Mouse (Mus musculus): ENCODE measurements around the gene Krtdap.
"Not testable (repeated sequence)": the region's sequence is repeated elsewhere in the genome, so short reads cannot be mapped to it uniquely, and the experiment has no call there.

Gene Krtdap

DNA sequence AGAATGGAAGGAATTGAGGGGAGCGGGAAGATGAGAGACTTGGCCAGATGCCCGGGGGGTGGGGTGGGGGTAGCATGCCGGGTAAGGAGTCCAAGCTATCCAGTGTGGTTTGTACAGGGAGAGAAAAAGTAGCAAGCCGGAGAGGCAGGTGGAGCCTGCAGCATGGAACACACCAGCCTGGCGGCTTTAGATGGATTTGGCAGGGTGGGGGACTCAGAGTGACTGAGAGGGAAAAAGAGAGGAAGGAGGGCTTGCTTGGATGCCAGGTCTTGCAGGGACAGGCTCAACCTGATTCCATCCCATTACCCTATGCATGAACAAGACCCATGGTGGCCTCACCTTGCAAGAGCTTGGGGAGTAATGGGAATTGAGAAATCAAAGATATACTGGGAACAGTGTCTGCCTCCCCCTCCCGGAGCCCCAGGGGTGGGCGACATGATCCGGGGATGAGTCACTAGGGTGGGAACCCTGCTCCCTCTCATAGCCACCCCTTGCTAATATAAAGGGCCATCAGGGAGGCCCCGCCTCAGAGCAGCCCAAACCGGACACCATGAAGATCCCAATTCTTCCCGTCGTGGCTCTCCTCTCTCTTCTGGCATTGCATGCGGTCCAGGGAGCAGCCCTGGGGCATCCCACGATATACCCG, at the start of gene Krtdap:
TSS of gene Krtdap (plus strand) at position 520 of the 646 bp plus-strand sequence.
- no peak for DNase-seq (ENCODE audit: low read depth, low spot score)

DNA sequence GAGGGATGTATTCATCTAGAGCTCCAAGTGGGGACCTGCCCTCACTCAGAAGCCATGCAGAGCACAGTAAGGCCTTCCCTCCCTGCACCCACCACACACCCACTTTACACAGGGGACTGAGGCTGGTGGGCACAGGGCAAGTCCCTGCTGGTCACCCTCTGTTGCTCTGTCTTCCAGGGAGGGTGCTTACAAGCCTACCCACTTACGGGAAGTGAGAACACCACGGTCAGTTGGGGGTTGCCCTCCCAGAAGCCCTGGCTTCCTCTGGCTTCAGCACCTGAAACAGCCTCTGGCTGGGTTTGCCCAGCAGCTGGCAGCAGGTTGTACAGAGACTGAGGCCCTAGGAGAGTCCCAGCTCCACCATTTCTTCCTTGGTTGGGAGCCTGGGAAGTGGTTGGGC, 45.1 kb upstream of the Krtdap start:
- not testable (repeated sequence) for DNase-seq (ENCODE audit: low read depth, low spot score)

DNA sequence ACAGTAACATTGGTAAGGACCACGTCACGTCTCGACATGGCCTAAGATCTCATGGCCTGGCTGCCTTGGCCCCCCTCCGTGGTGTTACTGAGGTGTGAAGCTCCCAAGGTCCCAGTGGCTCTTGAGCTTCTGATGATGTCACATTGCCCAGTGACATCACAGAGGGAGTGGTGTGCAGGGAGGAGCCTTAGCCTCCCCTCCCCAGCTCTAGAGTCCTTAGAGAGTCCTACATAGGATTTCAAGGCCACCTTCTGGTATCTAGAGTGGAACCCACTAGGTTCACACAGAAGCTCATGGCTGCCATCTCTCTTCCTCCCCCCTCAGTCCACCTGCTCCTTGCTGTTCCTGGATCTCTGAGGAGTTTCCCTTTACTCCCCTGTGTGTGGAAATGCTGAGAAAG, 44.1 kb upstream of the Krtdap start, which contains the start of gene Gapdhs:
TSS of gene Gapdhs (minus strand) at position 65 of the 400 bp plus-strand sequence.
- DNase-seq (ENCODE audit: low read depth, low spot score), result not testable (repeated sequence)

GRCm38 (mm10) chr7:30744022-30744598, 43.6 kb upstream of the Krtdap start:
- DNase-seq (ENCODE audit: low read depth, low spot score), result no peak

DNA sequence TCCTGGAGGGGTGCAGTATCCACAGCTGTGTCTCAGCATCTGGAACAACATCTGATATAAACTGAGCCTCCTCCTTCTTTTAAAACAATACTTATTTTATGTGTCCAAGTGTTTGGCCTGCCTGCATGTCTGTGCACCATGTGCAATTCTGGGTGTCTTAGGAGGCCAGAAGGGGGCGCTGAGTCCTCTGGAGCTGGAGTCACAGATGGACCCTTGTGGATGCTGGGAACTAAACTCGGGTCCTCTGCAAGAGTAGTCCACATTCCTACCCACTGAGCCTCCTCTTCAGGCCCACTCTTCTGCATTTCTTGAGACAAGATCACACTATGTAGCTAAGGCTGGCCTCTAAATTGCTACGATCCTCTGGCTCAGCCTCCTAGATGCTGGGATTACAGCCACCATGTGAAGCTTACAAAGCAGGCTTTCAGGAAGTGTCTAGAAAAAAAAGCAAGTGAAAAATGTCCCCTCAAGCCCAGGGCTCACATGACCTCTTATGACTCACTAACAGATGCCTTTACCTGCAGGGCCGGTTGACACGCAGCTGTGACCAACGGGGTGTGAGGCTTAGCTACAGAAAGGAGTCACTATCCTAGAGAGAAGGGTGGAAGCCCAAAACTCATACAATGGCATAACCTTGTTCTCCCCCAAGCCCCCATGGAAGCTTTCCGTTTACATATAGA, 40.0 kb upstream of the Krtdap start:
- DNase-seq (ENCODE audit: low read depth, low spot score), result no peak

- no peak for DNase-seq (ENCODE audit: low read depth, low spot score)
These were observed 37.7 kb upstream of the Krtdap start for GRCm38 (mm10) chr7:30749824-30750606.

- DNase-seq (ENCODE audit: low read depth, low spot score), result peak; percentile 22
These were observed 36.5 kb upstream of the Krtdap start, which contains the start of gene Sbsn for GRCm38 (mm10) chr7:30751086-30751669. TSS of gene Sbsn (plus strand) at chr7:30751471.

DNA sequence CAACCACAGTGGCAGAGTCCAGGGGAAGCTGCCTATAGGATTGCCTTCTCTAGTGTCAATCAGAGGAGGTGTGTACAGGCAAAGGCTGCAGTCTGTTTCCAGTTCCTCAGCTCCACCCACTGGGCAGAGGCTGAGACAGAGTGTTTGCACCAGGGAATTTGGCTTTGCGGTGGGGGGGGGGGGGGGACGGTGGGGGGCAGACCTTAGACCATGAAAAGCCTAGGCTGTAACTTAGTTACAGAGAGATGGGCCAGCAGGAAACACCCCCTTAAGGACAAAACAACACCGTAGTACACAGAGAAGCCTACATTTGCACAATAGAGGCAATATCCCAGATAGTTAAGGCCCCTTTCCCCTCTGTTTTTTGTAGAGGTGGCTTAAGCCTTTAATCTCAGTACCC, 30.7 kb upstream of the Krtdap start:
- no peak for DNase-seq (ENCODE audit: low read depth, low spot score)

DNA sequence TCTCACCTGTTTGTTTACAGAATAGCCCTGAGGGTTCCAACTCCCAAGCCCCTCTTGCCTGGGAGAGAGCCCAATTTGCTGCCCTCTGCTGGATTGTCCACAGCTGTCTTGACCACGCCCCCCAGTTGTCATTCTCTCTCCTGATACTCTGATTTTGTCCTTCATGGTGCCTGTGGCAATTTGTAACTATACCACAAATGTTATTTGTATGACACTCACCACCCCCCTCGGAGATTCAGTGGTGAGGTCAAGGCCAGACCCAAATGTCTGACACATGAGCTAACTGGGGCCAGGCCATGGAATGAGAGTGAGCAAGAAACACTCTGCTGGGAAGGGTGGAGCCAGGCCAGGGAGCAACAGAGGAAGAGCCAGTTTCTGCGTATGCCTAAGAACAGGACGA, 28.8 kb upstream of the Krtdap start:
- peak; percentile 67 for DNase-seq (ENCODE audit: low read depth, low spot score)

DNA sequence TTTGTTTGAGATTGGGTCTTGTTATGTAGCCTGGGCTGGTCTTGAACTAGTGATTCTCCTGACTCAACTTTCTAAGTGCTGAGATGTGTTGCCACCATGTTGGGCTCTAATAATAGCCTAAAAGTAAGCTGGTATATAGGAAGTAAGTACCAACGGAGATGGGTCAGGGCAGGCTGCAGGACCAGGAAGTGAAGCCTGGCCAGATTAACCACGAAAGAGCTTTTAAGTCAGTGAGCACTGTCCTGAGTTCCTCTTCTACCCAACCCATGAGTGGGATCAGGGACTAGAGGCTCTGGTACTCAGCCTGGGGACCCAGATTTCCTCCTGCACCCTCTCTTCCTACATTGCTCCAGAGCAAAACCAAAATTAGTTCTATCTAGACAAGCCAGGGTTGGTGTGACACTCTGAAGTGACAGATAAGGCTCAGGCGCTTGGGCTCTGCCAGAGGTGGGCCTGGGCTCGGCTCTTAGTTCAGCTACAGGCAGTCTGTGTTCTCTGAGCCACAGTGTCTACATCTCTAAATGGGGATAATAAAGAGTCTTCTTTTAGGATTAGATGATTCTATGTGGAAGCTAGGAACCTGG, 25.8 kb upstream of the Krtdap start:
- no peak for DNase-seq (ENCODE audit: low read depth, low spot score)

DNA sequence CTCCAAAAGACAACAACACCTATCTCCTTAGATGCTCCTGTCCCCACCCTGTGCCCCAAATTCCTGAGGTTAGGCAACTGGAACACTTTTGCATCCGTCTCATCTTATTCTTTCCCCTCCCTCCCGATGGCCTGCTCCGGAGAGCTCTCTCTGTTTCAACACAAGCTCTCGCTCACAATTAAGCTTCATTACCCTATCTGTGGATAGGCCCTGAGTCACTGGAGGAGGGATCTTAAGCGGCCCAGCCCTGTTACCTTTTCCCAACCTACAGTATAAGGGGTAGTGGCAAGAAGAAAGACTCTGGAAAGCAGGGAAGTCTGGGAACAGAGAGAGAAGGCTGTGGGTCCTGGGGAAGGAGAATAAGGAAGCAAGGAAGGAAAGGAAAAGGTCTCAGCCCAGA, 24.2 kb upstream of the Krtdap start, which contains the start of gene Dmkn:
TSS of gene Dmkn (plus strand) at position 301 of the 400 bp plus-strand sequence.
- no peak for DNase-seq (ENCODE audit: low read depth, low spot score)

- no peak for DNase-seq (ENCODE audit: low read depth, low spot score)
These were observed 22.5 kb upstream of the Krtdap start for GRCm38 (mm10) chr7:30765173-30765572.

- no peak for DNase-seq (ENCODE audit: low read depth, low spot score)
These were observed 21.3 kb upstream of the Krtdap start for GRCm38 (mm10) chr7:30766408-30766807.

- DNase-seq (ENCODE audit: low read depth, low spot score), result no peak
These were observed 18.5 kb upstream of the Krtdap start for GRCm38 (mm10) chr7:30769236-30769635.

- DNase-seq (ENCODE audit: low read depth, low spot score), result no peak
These were observed 11.6 kb upstream of the Krtdap start for GRCm38 (mm10) chr7:30776104-30776503.

DNA sequence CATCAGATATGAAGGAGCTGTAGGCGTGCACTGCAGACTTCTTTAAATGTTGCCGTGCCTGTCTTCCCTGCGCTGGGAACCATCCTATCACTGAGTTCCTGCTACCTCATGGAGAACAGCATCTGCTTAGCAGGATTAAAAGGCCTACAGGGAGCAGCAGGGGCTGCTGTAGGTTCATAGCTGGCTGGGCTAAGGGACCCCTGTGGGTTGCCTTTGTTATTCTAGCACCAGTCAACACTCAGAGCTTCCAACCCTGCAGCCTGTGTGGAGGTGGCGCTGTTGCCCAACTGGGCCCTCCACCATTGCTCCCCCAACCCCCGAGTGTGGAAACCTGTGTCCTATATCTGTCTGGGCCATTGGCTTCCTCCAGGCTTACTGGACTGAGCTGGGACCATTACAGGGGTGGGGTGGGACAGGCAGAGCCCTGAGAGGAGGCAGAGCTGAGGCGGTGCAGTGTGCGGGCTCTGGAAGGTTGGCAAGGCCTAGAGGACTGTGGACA, 10.6 kb upstream of the Krtdap start:
- DNase-seq (ENCODE audit: low read depth, low spot score), result no peak

DNA sequence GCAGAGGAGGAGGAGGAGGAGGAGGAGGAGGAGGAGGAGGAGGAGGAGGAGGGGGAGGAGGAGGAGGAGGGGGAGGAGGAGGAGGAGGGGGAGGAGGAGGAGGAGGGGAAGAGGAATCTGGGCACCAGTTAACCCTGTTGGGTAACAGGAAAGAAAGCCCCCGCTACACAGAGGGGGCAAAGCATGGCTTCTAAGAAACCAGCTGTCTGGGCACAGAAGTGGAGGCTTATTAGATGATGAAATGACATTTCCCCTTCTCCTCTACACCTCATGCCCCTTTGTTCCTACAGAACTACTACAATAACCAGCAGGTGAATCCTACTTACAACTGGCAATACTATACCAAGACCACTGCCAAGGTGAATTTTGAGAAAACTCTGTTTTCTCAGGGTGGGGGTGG, 9.8 kb upstream of the Krtdap start:
- DNase-seq (ENCODE audit: low read depth, low spot score), result no peak

DNA sequence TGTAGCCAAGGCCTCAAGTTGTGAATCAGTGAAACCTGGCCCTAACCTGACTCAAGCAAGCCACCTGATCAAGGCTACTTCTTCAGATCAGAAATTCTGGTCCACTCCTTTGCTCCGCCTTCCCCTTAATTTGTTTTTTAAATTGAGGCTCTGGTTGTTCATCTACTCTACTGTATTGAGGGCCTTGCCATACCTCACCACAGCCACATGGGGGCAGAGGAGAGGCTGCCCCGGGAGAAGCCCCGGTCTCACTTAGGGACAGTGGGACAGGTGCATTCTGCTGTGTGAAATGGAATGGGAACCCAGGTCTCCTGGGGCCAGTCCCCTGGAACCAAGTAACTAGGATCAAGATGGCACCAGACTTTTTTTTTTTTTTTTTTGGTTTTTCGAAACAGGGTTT, 5.9 kb upstream of the Krtdap start:
- DNase-seq (ENCODE audit: low read depth, low spot score), result no peak

DNA sequence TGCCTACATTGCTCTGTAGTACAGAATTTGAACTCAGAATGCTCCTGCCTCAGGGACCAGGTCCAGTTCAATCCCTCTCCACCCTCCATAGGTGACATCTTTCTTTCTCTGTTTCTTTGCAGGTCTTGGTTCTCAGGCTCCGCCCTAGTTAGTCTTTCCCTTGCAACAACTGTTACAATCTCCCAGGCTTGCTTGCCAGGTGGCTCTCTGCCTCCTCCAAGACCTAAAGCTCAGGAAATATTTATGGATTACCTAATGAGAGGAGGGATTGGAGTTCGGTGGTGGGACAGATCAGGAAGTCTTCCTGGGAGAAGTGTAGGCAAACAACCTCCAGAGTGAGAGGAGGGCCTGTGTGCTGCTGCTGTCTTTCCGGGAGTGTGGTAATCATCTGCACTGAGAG, 5.0 kb upstream of the Krtdap start:
- no peak for DNase-seq (ENCODE audit: low read depth, low spot score)

DNA sequence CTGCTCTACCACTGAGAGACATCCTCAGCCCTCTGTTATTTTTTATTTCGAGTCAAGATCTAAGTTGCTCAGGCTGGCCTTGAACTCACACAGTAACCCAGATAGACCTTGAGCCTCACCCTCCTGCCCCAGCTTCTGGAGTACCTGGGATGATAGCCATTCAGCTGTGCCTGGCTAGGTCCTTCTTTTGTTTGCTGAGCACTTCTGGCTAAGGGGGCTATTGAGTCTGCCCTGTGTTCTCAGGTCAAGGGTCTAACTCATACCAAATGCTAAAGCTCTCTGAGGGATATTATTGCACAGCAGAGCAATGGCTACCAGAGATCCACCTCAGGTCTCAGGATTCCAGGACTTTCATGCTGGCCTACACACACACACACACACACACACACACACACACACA, 2.5 kb upstream of the Krtdap start:
- no peak for DNase-seq (ENCODE audit: low read depth, low spot score)

All from 3T3-L1 (cell line).